Mouse (Mus musculus) forebrain, embryonic 14.5 days (tissue): ENCODE data around the gene Slc26a10. TPM values are rescaled to one million over a fixed set of nuclear protein-coding genes. Genes with fewer than 3 reads are reported as not detected.

ENCODE experiments used
- ATAC-seq: fragments of 200-750 bp; cut with Nextera tagmentation; 2 replicates; pipeline ENCODE4 v1.8.0; 2017; ENCODE audit warnings: mild to moderate bottlenecking, moderate library complexity
- DNase-seq: peaks from one replicate; pipeline ENCODE4 v3.0.0-alpha.2; 2015; ENCODE audit warnings: low spot score
- H3K27ac ChIP-seq: fragments of 300-500 bp; sonication (generic); 2 replicates; pipeline ENCODE4 v1.5.1; 2014; ENCODE audit warnings: low read depth, mild to moderate bottlenecking, control low read depth, low read length, moderate library complexity
- H3K27me3 ChIP-seq: fragments of 300-500 bp; sonication (generic); replicated peaks from 2 replicates; pipeline ENCODE4 v1.6.1; 2014; ENCODE audit warnings: low read length, control low read depth, mixed read lengths; ENCODE audit not compliant: control insufficient read depth, insufficient read depth
- H3K36me3 ChIP-seq: fragments of 300-500 bp; sonication (generic); 2 replicates; pipeline ENCODE4 v1.6.1; 2014; ENCODE audit warnings: low read length, control low read depth; ENCODE audit not compliant: control insufficient read depth, insufficient read depth
- H3K4me1 ChIP-seq: fragments of 300-500 bp; sonication (generic); 2 replicates; pipeline ENCODE4 v1.6.1; 2014; ENCODE audit warnings: antibody characterized with exemption, low read length, control low read depth; ENCODE audit not compliant: control insufficient read depth, insufficient read depth
- H3K4me2 ChIP-seq: fragments of 300-500 bp; sonication (generic); 2 replicates; pipeline ENCODE4 v1.6.1; 2014; ENCODE audit warnings: mild to moderate bottlenecking, control low read depth, low read length
- H3K4me3 ChIP-seq: fragments of 300-500 bp; sonication (generic); 2 replicates; pipeline ENCODE4 v1.5.1; 2014; ENCODE audit warnings: low read depth, low read length, control low read depth
- H3K9ac ChIP-seq: fragments of 300-500 bp; sonication (generic); 2 replicates; pipeline ENCODE4 v1.6.1; 2014; ENCODE audit warnings: mild to moderate bottlenecking, low read length, control low read depth, moderate library complexity
- H3K9me3 ChIP-seq: fragments of 300-500 bp; sonication (generic); replicated peaks from 2 replicates; pipeline ENCODE4 v1.6.1; 2016; ENCODE audit warnings: low read length, control low read depth, mixed read lengths; ENCODE audit not compliant: control insufficient read depth
- WGBS: fragments of 180-500 bp; shearing (Covaris S2); extraction: QIAGEN DNeasy Blood & Tissue Kit; methylation state at CpG from one replicate; pipeline ENCODE4 v1.1.7; 2014; 5-methylcytosine and 5-hydroxymethylcytosine counted together
- polyA plus RNA-seq: library from polyadenylated mRNA; unstranded; fragments of >200 nt; fragmentation: Nextera tagmentation; extraction: Ambion mirVana; gene quantifications from 2 replicates; pipeline ENCODE4 v1.2.1, GENCODE M21; 2014

The Slc26a10 gene
- polyA plus RNA-seq, 1 experiment from 2014 or later, result 0.69 TPM

- Histone ChIP-seq H3K4me1 (peaks cover 19% of the 10 kb centered on the region), H3K27me3 (no peaks in the 10 kb centered on the region), H3K9ac (peak overlapping the region; percentile 91), H3K4me2 (peak overlapping the region; percentile 97), H3K9me3 (no peaks in the 10 kb centered on the region), H3K4me3 (peak overlapping the region; percentile 65), H3K27ac (peak overlapping the region; percentile 86), H3K36me3 (peaks cover 20% of the 10 kb centered on the region)
- WGBS, result under 1% methylated on average over 44 of the region's 46 CpGs
- peak; percentile 82 for ATAC-seq
- DNase-seq, result peak; percentile 82
Observed at GRCm38 (mm10) chr10:127188465-127189115, 8.1 kb upstream of the Slc26a10 start.

- Histone ChIP-seq H3K4me1 (peaks cover 19% of the 10 kb centered on the region), H3K27me3 (no peaks in the 10 kb centered on the region), H3K27ac (peak overlapping the region; percentile 86), H3K4me3 (peak overlapping the region; percentile 65), H3K4me2 (peak overlapping the region; percentile 97), H3K9me3 (no peaks in the 10 kb centered on the region), H3K36me3 (peaks cover 16% of the 10 kb centered on the region), H3K9ac (peak overlapping the region; percentile 91)
- ATAC-seq (peak; percentile 18; the same call in 1 of the 2 replicates), DNase-seq (no peak)
- 0% methylated on average over 20 of the region's 21 CpGs for WGBS
Observed at GRCm38 (mm10) chr10:127188079-127188453, 7.6 kb upstream of the Slc26a10 start.

GRCm38 (mm10) chr10:127187371-127188078 is 7.1 kb upstream of the Slc26a10 start:
- peak overlapping the region; percentile 65 for H3K4me3 ChIP-seq
- no peaks in the 10 kb centered on the region for H3K27me3 ChIP-seq
- peaks cover 10% of the 10 kb centered on the region for H3K36me3 ChIP-seq
- H3K4me2 ChIP-seq, result peak overlapping the region; percentile 97
- peak overlapping the region; percentile 91 for H3K9ac ChIP-seq
- peak; percentile 75 for DNase-seq
- 28% methylated on average over 10 of the region's 10 CpGs for WGBS
- no peaks in the 10 kb centered on the region for H3K9me3 ChIP-seq
- H3K27ac ChIP-seq, result peak overlapping the region; percentile 86
- peak; percentile 49 for ATAC-seq
- peaks cover 19% of the 10 kb centered on the region for H3K4me1 ChIP-seq

- ATAC-seq (no peak), DNase-seq (no peak)
- 77% methylated on average over 1 of the region's 1 CpGs for WGBS
- no peak overlapping the region for H3K4me3 ChIP-seq
- no peak overlapping the region for H3K9ac ChIP-seq
- H3K4me1 ChIP-seq, result peaks cover 19% of the 10 kb centered on the region
- H3K36me3 ChIP-seq, result peaks cover 6% of the 10 kb centered on the region; the same call in 1 of the 2 replicates
- H3K4me2 ChIP-seq, result no peak overlapping the region
- H3K27me3 ChIP-seq, result no peaks in the 10 kb centered on the region
- H3K9me3 ChIP-seq, result no peaks in the 10 kb centered on the region
- H3K27ac ChIP-seq, result no peak overlapping the region
Observed at GRCm38 (mm10) chr10:127186451-127186850, 6.0 kb upstream of the Slc26a10 start.

GRCm38 (mm10) chr10:127185506-127185905 is 5.1 kb upstream of the Slc26a10 start:
- Histone ChIP-seq H3K27me3 (peaks cover 8% of the 10 kb centered on the region), H3K4me3 (no peak overlapping the region), H3K9me3 (no peaks in the 10 kb centered on the region), H3K27ac (no peak overlapping the region), H3K4me1 (peaks cover 19% of the 10 kb centered on the region), H3K36me3 (no peaks in the 10 kb centered on the region; the same call in 1 of the 2 replicates), H3K9ac (no peak overlapping the region), H3K4me2 (no peak overlapping the region)
- ATAC-seq (no peak), DNase-seq (no peak)
- 88% methylated on average over 15 of the region's 15 CpGs for WGBS

GRCm38 (mm10) chr10:127185101-127185500 is 4.7 kb upstream of the Slc26a10 start:
- Histone ChIP-seq H3K36me3 (no peaks in the 10 kb centered on the region), H3K9me3 (no peaks in the 10 kb centered on the region), H3K4me2 (no peak overlapping the region), H3K9ac (no peak overlapping the region), H3K27me3 (peaks cover 12% of the 10 kb centered on the region), H3K4me3 (no peak overlapping the region), H3K27ac (no peak overlapping the region), H3K4me1 (peaks cover 20% of the 10 kb centered on the region)
- ATAC-seq, result no peak
- 71% methylated on average over 9 of the region's 9 CpGs for WGBS
- no peak for DNase-seq

- no peak for ATAC-seq
- H3K36me3 ChIP-seq, result no peaks in the 10 kb centered on the region
- H3K9ac ChIP-seq, result peak overlapping the region; percentile 2
- peak overlapping the region; percentile 25 for H3K4me2 ChIP-seq
- no peaks in the 10 kb centered on the region for H3K9me3 ChIP-seq
- H3K4me1 ChIP-seq, result peaks cover 9% of the 10 kb centered on the region; the same call in 1 of the 2 replicates
- H3K4me3 ChIP-seq, result no peak overlapping the region
- H3K27ac ChIP-seq, result no peak overlapping the region
- peaks cover 26% of the 10 kb centered on the region for H3K27me3 ChIP-seq
- 13% methylated on average over 20 of the region's 20 CpGs for WGBS
- no peak for DNase-seq
Observed at GRCm38 (mm10) chr10:127183759-127184158, 3.3 kb upstream of the Slc26a10 start.

GRCm38 (mm10) chr10:127182624-127183023 is 2.2 kb upstream of the Slc26a10 start:
- Histone ChIP-seq H3K36me3 (no peaks in the 10 kb centered on the region), H3K4me1 (peaks cover 13% of the 10 kb centered on the region), H3K9me3 (no peaks in the 10 kb centered on the region), H3K4me2 (no peak overlapping the region), H3K4me3 (no peak overlapping the region), H3K27ac (no peak overlapping the region), H3K9ac (no peak overlapping the region), H3K27me3 (peaks cover 36% of the 10 kb centered on the region)
- 83% methylated on average over 4 of the region's 4 CpGs for WGBS
- DNase-seq, result no peak
- ATAC-seq, result no peak

- Histone ChIP-seq H3K4me2 (no peak overlapping the region), H3K27me3 (peaks cover 43% of the 10 kb centered on the region), H3K9ac (no peak overlapping the region), H3K9me3 (no peaks in the 10 kb centered on the region), H3K4me3 (no peak overlapping the region), H3K27ac (no peak overlapping the region), H3K4me1 (peaks cover 9% of the 10 kb centered on the region), H3K36me3 (no peaks in the 10 kb centered on the region)
- 62% methylated on average over 6 of the region's 6 CpGs for WGBS
- DNase-seq (no peak), ATAC-seq (no peak)
Observed at GRCm38 (mm10) chr10:127181566-127181965, 1.1 kb upstream of the Slc26a10 start.
